Mouse (Mus musculus): ENCODE data around the gene Nell1. TPM values are rescaled to one million over a fixed set of nuclear protein-coding genes. Genes with fewer than 3 reads are reported as not detected.
"Not testable (repeated sequence)": the region's sequence is repeated elsewhere in the genome, so short reads cannot be mapped to it uniquely, and the experiment has no call there.

The Nell1 gene
- total RNA-seq (2015; ENCODE audit: low replicate concordance), result not detected in 2 replicates
- total RNA-seq (2017; ENCODE audit: low replicate concordance), result not detected in 2 replicates

DNA sequence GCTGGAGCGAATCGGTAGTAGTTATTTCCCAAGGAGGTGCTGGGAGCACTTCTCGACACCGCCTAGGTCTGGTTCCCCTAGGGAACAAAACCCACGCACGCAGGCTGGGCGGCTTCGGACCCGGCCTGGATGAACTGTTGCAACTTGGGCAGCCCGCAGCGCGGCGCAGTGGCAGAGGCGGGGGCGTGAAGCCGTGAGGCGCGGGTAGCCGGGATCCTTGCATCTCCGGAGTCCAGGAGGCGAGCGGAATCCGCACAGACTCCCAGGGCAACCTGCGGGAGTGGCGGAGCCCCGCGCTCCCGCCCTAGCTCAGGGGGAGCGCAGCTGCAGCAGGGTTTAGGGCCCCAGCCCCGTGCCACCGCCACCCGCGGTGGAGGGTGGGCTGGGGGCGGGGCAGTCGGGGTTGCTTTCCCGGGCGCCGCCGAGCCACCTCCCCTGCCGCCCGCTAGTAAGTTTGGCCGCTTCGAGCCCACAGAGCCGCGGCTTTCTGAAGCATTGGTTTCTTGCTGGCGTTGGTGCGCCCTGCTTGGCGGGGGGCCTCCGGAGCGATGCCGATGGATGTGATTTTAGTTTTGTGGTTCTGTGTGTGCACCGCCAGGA is at the start of gene Nell1:
TSS of gene Nell1 (plus strand) at position 24 of the 600 bp plus-strand sequence.
- ATAC-seq (replicated peaks; ENCODE audit: low FRiP score, poor library complexity, severe bottlenecking), result no peak

DNA sequence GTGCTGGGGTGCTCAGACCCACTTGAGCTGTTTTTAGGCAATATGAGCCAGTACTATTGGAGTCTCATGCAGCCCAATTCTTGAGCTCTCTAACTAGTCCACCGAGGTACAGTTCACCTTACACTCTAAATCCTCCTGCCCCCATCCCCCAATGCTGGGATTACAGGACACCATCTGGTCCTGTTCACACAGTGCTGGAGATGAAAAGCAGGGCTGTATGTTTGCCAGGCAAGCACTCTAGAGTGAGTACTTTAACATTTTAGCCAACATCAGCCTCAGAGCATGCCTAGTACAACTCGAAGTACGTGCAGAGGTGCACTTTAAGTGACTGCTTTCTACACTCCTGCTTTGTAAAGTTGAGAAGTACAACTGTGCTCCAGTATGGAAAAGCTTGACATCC is 46.1 kb upstream of the Nell1 start:
- no peak for ATAC-seq (replicated peaks; ENCODE audit: low FRiP score, poor library complexity, severe bottlenecking)

DNA sequence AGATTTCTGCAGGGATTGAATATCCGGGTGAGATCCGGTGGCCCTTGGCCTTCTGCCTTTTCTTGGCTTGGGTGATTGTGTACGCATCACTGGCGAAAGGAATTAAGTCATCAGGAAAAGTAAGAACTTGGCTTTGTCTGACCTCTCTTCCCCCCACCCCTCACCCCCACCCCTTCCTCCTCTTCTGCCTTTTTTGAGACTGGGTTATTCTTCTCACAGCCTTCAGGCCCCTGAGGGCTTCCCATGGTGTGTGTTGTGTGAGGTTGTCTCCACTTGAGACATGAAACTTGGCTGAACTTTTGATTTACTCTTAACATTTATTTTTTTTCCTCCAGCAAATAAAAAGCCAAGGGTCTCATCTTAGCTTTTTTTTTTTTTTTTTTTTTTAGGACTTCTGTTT is 44.7 kb upstream of the Nell1 start:
- ATAC-seq (replicated peaks; ENCODE audit: low FRiP score, poor library complexity, severe bottlenecking), result no peak

DNA sequence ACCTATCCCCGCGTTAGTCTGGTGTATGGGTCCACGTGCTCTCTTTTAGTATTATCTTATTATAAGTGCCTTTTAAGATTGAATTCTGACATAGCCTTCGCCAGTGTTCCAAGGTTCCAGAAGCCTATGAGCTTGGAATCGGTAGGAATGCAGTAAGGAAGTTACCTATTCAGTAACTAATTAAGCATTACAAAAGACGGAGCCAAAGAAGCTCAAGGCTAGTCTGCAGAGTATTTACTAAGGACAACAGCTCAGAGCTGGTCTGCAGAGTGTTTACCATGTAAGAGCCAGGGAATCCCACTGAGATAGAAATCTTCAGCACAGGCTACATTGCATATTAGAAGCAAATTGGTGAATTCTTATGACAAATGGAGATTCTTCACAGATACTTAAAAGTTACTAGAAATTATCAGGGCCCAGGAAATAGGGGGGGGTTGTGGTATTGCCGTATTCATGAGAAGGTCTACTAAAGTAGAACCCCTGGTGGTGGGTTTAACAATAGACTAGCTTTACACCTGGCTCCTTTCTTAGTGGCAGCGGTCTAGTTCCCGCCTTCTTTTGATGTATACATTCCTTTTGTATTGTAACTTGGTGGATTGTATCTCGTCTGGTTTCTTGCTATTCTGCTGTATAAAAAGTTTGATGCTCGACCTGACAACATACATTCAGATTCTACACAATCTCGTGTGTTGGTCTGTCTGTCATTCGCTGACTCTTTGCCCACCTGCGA is 41.1 kb upstream of the Nell1 start:
- not testable (repeated sequence) for ATAC-seq (replicated peaks; ENCODE audit: low FRiP score, poor library complexity, severe bottlenecking)

- no peak for ATAC-seq (replicated peaks; ENCODE audit: low FRiP score, poor library complexity, severe bottlenecking)
These were observed 37.8 kb upstream of the Nell1 start for GRCm38 (mm10) chr7:49936821-49937220.

DNA sequence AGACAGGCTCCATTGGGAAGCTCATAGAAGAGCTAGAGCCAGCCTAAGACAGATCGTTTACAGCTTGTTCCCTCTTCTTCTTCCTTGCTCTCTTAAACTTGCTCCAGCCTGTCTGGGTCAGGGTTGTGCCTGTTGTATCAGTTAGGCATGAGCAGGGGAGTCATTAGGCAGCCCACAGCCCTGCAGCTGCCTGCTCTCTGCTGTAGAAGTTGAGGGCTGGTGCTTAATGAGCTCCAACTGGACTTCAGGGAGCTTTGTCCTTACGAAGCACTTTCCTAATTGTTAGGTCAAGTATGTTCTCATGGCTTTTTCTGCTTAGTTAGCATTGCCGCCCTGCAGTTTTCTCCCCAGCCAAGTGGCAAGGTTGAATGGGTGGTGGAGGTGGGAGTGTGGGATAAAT is 32.6 kb upstream of the Nell1 start:
- no peak for ATAC-seq (replicated peaks; ENCODE audit: low FRiP score, poor library complexity, severe bottlenecking)

GRCm38 (mm10) chr7:49942490-49942889 is 32.2 kb upstream of the Nell1 start:
- no peak for ATAC-seq (replicated peaks; ENCODE audit: low FRiP score, poor library complexity, severe bottlenecking)

GRCm38 (mm10) chr7:49946691-49947090 is 28.0 kb upstream of the Nell1 start:
- no peak for ATAC-seq (replicated peaks; ENCODE audit: low FRiP score, poor library complexity, severe bottlenecking)

- no peak for ATAC-seq (replicated peaks; ENCODE audit: low FRiP score, poor library complexity, severe bottlenecking)
These were observed 21.0 kb upstream of the Nell1 start for GRCm38 (mm10) chr7:49953546-49954181.

DNA sequence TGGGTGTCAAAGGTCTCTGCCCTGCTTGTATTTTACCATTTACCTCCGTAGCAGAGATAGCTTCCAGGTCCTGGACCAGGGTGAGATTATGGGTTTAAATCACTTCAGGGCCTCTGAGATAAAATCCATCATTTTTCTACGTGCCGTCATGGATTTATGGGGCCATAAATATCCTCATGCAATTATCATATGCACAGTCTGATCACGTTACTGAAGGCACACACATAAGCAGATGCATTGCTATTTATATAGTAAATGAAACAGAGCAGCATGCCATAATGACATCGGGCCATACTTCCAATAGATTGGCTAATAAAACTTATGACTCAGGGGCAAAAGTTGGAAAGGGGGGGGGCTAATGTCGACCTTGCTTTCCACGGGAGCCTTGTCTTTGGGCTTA is 19.8 kb upstream of the Nell1 start:
- no peak for ATAC-seq (replicated peaks; ENCODE audit: low FRiP score, poor library complexity, severe bottlenecking)

GRCm38 (mm10) chr7:49957142-49957541 is 17.5 kb upstream of the Nell1 start:
- ATAC-seq (replicated peaks; ENCODE audit: low FRiP score, poor library complexity, severe bottlenecking), result no peak

- ATAC-seq (replicated peaks; ENCODE audit: low FRiP score, poor library complexity, severe bottlenecking), result no peak
These were observed 10.9 kb upstream of the Nell1 start for GRCm38 (mm10) chr7:49963764-49964163.

- no peak for ATAC-seq (replicated peaks; ENCODE audit: low FRiP score, poor library complexity, severe bottlenecking)
These were observed 5.1 kb upstream of the Nell1 start for GRCm38 (mm10) chr7:49969516-49969915.

DNA sequence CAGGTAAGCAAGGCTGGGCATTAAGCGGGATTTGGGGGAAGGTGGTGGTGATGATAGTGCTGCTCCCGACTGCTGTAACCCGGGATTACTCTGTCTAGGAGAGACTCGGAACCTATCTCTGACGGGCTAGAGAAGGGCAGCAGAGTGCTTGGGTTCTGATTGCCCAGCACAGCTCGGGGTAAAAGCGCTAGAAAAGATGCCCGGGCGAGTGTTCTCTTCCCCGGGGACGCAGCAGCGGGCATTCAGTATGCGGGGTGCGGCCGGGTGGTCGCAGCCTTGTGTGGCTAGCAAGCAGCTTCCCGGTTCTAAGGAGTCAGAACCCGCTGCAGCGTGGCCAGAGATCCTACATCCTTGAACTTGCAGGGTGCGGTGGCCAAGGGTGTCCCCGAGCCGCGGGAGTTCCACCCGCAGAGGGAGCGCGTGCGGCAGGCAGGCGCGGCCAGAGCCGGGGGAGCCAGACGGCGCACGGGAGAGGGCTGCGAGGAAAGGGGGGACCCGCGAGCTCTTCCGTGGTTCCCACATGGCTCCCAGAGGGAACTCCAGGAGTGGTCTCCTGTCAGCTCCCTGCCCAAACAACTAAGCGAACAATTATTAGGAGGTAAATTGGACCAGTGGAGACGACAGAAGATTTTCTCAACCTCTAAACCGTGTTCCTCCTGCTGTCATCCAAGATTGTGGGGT is 917 bp downstream of the Nell1 start:
- ATAC-seq (replicated peaks; ENCODE audit: low FRiP score, poor library complexity, severe bottlenecking), result no peak

DNA sequence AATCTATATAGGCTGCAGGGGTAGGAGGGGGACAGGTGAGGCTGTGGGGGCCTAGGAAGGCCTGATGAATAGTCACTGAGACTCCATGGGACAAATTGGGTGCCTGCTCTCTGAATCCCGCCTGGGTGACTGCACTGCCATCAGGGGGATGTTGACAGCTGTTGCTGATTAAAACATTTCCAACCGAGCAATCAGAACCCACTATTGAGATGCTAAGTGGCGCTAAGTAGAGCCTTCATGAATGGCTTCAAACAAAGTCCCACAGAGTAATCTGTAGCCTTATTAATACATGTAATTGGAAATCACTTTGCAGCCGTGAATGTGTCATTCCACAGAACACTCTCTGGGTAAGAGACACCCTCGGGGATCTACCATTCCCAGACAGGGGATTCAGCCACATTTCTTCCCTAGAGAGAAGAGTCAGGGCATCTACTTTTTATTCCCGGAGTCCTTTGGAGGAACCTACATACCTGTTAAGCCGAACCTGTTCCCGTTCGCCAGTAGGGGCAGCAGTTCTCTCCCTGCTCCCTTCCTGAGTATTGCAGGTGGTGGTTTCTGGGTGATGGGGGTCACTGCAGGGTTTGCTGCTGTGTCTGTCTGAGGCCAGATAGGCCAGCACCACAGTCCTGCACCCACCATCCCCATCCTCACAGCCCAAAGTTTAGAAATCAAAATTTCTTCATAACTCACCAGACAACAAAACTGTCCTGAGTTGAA is 7.0 kb downstream of the Nell1 start:
- no peak for ATAC-seq (replicated peaks; ENCODE audit: low FRiP score, poor library complexity, severe bottlenecking)

- no peak for ATAC-seq (replicated peaks; ENCODE audit: low FRiP score, poor library complexity, severe bottlenecking)
These were observed 10.0 kb downstream of the Nell1 start for GRCm38 (mm10) chr7:49984698-49985097.

DNA sequence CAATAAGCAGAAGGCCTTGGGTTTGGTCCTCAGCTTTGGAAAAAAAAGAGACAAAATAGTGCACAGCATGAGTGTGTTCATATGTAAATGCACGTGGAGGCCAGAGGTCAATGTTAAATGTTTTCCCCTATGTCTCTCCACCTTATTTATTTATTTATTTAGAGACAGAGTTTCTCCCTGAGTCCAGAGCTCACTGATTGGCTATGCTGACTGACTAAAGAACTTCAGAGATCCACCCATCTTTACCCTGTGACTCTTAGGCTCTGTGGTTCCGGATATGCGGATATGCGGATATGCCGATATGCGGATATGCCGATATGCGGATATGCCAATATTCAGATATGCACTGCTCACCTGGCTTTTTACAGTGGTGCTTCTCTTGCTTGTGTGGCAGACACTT is 11.3 kb downstream of the Nell1 start:
- no peak for ATAC-seq (replicated peaks; ENCODE audit: low FRiP score, poor library complexity, severe bottlenecking)

- ATAC-seq (replicated peaks; ENCODE audit: low FRiP score, poor library complexity, severe bottlenecking), result no peak
These were observed 24.7 kb downstream of the Nell1 start for GRCm38 (mm10) chr7:49999321-49999720.

DNA sequence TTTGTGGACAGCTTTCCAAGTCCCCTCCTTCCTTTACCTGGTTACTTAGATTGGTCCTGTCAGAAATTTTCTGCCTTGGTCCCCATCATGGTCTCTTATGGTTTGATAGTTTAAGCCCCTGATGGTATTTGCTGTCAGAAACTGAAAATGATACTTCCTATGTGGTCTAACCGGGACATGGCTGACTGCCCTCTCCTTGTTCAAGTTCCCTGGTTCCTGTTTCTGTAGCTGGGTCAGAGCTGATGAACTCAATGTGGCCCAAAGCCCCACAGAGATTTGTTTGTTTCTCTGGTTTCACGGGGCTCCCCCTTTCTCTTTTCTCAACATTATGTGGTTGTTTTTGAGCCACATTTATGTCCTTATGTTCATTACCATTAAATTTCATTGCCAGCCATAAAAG is 30.6 kb downstream of the Nell1 start:
- no peak for ATAC-seq (replicated peaks; ENCODE audit: low FRiP score, poor library complexity, severe bottlenecking)

Measured in erythroid progenitor cell, adult 5-6 weeks (primary cell).